ENCODE assay signal across 11 mouse cellular contexts in the genomic region with DNA sequence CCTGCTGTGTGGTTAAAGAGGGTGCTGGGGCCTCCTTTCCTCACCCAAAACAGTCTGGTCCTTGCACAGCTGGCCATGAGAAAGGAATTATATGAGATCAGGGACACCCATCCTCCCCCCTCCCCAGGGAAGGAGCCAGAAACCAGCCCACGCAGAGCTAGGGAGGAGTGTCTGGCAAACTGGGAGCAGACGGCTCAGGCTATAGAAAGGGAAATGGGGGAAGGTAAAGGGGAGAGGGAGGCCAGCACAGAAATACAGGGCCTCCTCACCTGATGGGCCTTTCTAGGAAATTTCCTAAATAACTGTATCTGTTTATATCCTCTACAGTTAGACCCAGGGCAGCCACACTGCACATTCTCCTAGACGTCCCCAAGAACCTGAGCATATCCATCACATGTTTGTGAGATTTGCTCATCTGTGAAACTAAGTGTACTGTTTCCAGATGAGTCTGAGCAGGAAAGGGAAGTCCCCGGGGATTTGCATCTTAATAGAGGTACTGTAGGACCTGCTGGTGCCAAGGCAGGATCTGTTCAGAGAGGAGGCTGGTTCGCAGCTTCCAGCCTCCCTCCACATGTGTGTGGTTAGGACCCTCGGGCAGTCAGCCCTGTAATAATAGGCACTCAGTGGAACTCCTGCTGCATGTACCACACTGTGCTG. TPM values are rescaled to one million over a fixed set of nuclear protein-coding genes. Genes with fewer than 3 reads are reported as not detected.
DNase-seq lines count a peak whose midpoint lies in the region; ATAC-seq and TF ChIP-seq lines count a peak whose summit lies in the region.
"Had no signal": no experiment of that assay in that cellular context is flagged by ENCODE, and none has a peak within 500 bp of the region (broad histone marks: within the 10 kb centered on the region; RNA-seq: fewer than 3 reads in every experiment).

No protein-coding gene starts in this region.

- no peak for TF ChIP-seq EP300 in heart, adult 2 months (IDR thresholded peaks at IDR 0.05; ENCODE audit: insufficient read depth, low read depth, low read length)

- no peak for DNase-seq in heart, adult 2 months
- DNase-seq in retina, postnatal 1 day: peak; percentile 22
- DNase-seq in retina, embryonic 14.5 days (ENCODE audit: low spot score): no peak
- DNase-seq in urinary bladder, postnatal 36 days (ENCODE audit: low spot score in 2 of 2): no peak
- DNase-seq in cerebellum, adult 9-10 months: no peak
- DNase-seq: heart, adult 11 months; thymus, adult 18-20 months had no signal

- H3K27me3 ChIP-seq in heart, embryonic 12.5 days (replicated peaks): peaks cover 7% of the 10 kb centered on the region; the same call in 1 of the 2 replicates
- peaks cover 1% of the 10 kb centered on the region; the same call in 1 of the 2 replicates for H3K27me3 ChIP-seq in heart, adult 2 months (ENCODE audit: control insufficient read depth, insufficient read depth, low read length)
- no peaks in the 10 kb centered on the region; the same call in 1 of the 2 replicates for H3K27me3 ChIP-seq in limb, embryonic 12.5 days

- no peak for ATAC-seq in heart, embryonic 12.5 days (ENCODE audit: insufficient number of reproducible peaks, low FRiP score)
- ATAC-seq in limb, embryonic 12.5 days (ENCODE audit: insufficient number of reproducible peaks, insufficient read depth, low FRiP score, low TSS enrichment, low read depth): no peak; the same call in 1 of the 2 replicates
- ATAC-seq in monocyte, adult 5-6 weeks (replicated peaks; ENCODE audit: insufficient number of reproducible peaks, low FRiP score, low TSS enrichment, poor library complexity, severe bottlenecking): no peak

- H3K9me3 ChIP-seq in heart, embryonic 12.5 days (replicated peaks): no peaks in the 10 kb centered on the region
- H3K9me3 ChIP-seq in limb, embryonic 12.5 days: no peaks in the 10 kb centered on the region
- H3K9me3 ChIP-seq: megakaryocyte, embryonic 14.5 days had no signal

- H3K4me3 ChIP-seq in heart, embryonic 12.5 days: no peak overlapping the region
- no peak overlapping the region for H3K4me3 ChIP-seq in heart, adult 2 months
- no peak overlapping the region for H3K4me3 ChIP-seq in limb, embryonic 12.5 days (replicated peaks)
- H3K4me3 ChIP-seq: megakaryocyte, embryonic 14.5 days had no signal

- peaks cover 55% of the 10 kb centered on the region for H3K4me1 ChIP-seq in heart, embryonic 12.5 days (replicated peaks)
- peaks cover 2% of the 10 kb centered on the region for H3K4me1 ChIP-seq in heart, adult 2 months (ENCODE audit: control insufficient read depth, insufficient read depth, low read length)
- H3K4me1 ChIP-seq in limb, embryonic 12.5 days (replicated peaks): peaks cover 56% of the 10 kb centered on the region

- no peak overlapping the region for H3K27ac ChIP-seq in heart, embryonic 12.5 days (ENCODE audit: poor library complexity, severe bottlenecking)
- no peak overlapping the region for H3K27ac ChIP-seq in heart, adult 2 months
- H3K27ac ChIP-seq in limb, embryonic 12.5 days: peak overlapping the region; percentile 70; the same call in 1 of the 2 replicates

- no peaks in the 10 kb centered on the region for H3K79me2 ChIP-seq in heart, adult 2 months (replicated peaks; ENCODE audit: control insufficient read depth, insufficient read depth, low read length)

- TF ChIP-seq CTCF in heart, adult 2 months (IDR thresholded peaks at IDR 0.05): no peak

- peaks cover 7% of the 10 kb centered on the region; the same call in 1 of the 2 replicates for H3K36me3 ChIP-seq in heart, embryonic 12.5 days
- no peaks in the 10 kb centered on the region for H3K36me3 ChIP-seq in heart, adult 2 months (ENCODE audit: control insufficient read depth, insufficient read depth, low read length)
- peaks cover 53% of the 10 kb centered on the region for H3K36me3 ChIP-seq in limb, embryonic 12.5 days

- 0 out of 2 replicates have a peak overlapping the region, but pooled peaks have one; percentile 1 for H3K9ac ChIP-seq in heart, embryonic 12.5 days
- H3K9ac ChIP-seq in heart, adult 2 months (ENCODE audit: low read depth, low read length): no peak overlapping the region
- 0 out of 2 replicates have a peak overlapping the region, but pooled peaks have one; percentile 8 for H3K9ac ChIP-seq in limb, embryonic 12.5 days (replicated peaks)

- H3K4me2 ChIP-seq in heart, embryonic 12.5 days: no peak overlapping the region
- no peak overlapping the region for H3K4me2 ChIP-seq in limb, embryonic 12.5 days

- TF ChIP-seq POLR2A in heart, adult 2 months (IDR thresholded peaks at IDR 0.05; ENCODE audit: insufficient read depth, low read depth, low read length): no peak

- WGBS in heart, embryonic 12.5 days: 42% methylated on average over 6 of the region's 6 CpGs
- 57% methylated on average over 6 of the region's 6 CpGs for WGBS in heart, adult 2 months
- WGBS in limb, embryonic 12.5 days: 32% methylated on average over 6 of the region's 6 CpGs

- intact Hi-C loops in heart, adult 2 months (cut with DNase I): no loop called here

RNA-seq across cellular contexts. Expression of a gene that starts 6.2 kb away (rescaled TPM):
- polyA plus RNA-seq in heart, embryonic 12.5 days (2016; fragmentation: Nextera tagmentation; extraction: Ambion mirVana): 9.2 and 10.7 TPM in 2 replicates
- 1 to 10 TPM; 1.2 to 1.5 TPM for total RNA-seq in heart, adult 2 months (2021)
- 1.6 and 2.7 TPM in 2 replicates for polyA plus RNA-seq in heart, adult 2 months (2012; rRNA removed)
- polyA plus RNA-seq in limb, embryonic 12.5 days (2016; fragmentation: Nextera tagmentation; extraction: Ambion mirVana): 34.6 and 37.8 TPM in 2 replicates
- total RNA-seq in monocyte, adult 5-6 weeks (2017): 0.67 to 1.9 TPM in 2 of 3 replicates, not detected in the other

RNA-seq across cellular contexts. Expression of a gene that starts 16.4 kb away (rescaled TPM):
- 22.8 and 23.9 TPM in 2 replicates for polyA plus RNA-seq in heart, embryonic 12.5 days (2016; fragmentation: Nextera tagmentation; extraction: Ambion mirVana)
- 10 to 100 TPM; 12.2 to 13.3 TPM for total RNA-seq in heart, adult 2 months (2021)
- polyA plus RNA-seq in heart, adult 2 months (2012; rRNA removed): 10.5 and 12.1 TPM in 2 replicates
- 35.7 and 36.9 TPM in 2 replicates for polyA plus RNA-seq in limb, embryonic 12.5 days (2016; fragmentation: Nextera tagmentation; extraction: Ambion mirVana)
- total RNA-seq in monocyte, adult 5-6 weeks (2017): 5.3 to 13.1 TPM (median 8.3 TPM) in 3 replicates

RNA-seq across cellular contexts. Expression of a gene that starts 43.5 kb away (rescaled TPM):
- 0.13 and 0.17 TPM in 2 replicates for polyA plus RNA-seq in heart, embryonic 12.5 days (2016; fragmentation: Nextera tagmentation; extraction: Ambion mirVana)
- total RNA-seq in heart, adult 2 months (2021): not detected
- 0.09 and 0.39 TPM in 2 replicates for polyA plus RNA-seq in heart, adult 2 months (2012; rRNA removed)
- not detected in 2 replicates for polyA plus RNA-seq in limb, embryonic 12.5 days (2016; fragmentation: Nextera tagmentation; extraction: Ambion mirVana)
- 0.21 to 0.87 TPM in 2 of 3 replicates, not detected in the other for total RNA-seq in monocyte, adult 5-6 weeks (2017)
